Mouse (Mus musculus) bone marrow macrophage, adult 2 months (primary cell): ENCODE results near the gene Resf1. TPM values are rescaled to one million over a fixed set of nuclear protein-coding genes. Genes with fewer than 3 reads are reported as not detected.
"Not testable (repeated sequence)": the region's sequence is repeated elsewhere in the genome, so short reads cannot be mapped to it uniquely, and the experiment has no call there.

Source experiments
- H3K27ac ChIP-seq: 2 replicates; pipeline ENCODE4 v1.5.1; 2012; ENCODE audit warnings: low read depth, low read length; ENCODE audit not compliant: insufficient read depth
- H3K4me1 ChIP-seq: 2 replicates; pipeline ENCODE4 v1.6.1; 2012; ENCODE audit warnings: low read length; ENCODE audit not compliant: control insufficient read depth, insufficient read depth
- H3K4me3 ChIP-seq: 2 replicates; pipeline ENCODE4 v1.5.1; 2012; ENCODE audit warnings: mild to moderate bottlenecking, low read length, moderate library complexity; ENCODE audit not compliant: insufficient read depth
- CTCF ChIP-seq: IDR thresholded peaks from 2 replicates; pipeline ENCODE4 v1.5.1; 2012; ENCODE audit warnings: low read depth, mild to moderate bottlenecking, low read length, moderate library complexity
- POLR2A ChIP-seq: IDR thresholded peaks from 2 replicates; pipeline ENCODE4 v1.6.1; 2012; ENCODE audit warnings: mild to moderate bottlenecking, low read depth, low read length, borderline replicate concordance
- polyA plus RNA-seq: library from polyadenylated mRNA; stranded (reverse); fragments of >200 nt; gene quantifications from 2 replicates; pipeline ENCODE4 v1.2.4, GENCODE M21; 2012; ENCODE audit not compliant: missing spikeins, insufficient read depth, insufficient read length

Gene Resf1
- 46.4 and 50.0 TPM in 2 replicates for polyA plus RNA-seq

- no peak for TF ChIP-seq POLR2A
- Histone ChIP-seq H3K4me1 (peaks cover 11% of the 10 kb centered on the region), H3K27ac (peak within 1 kb of the TSS; percentile 98), H3K4me3 (peak within 1 kb of the TSS; percentile 78)
These were observed at the start of gene Resf1 for GRCm38 (mm10) chr6:149308956-149309932. TSS of gene Resf1 (plus strand) at chr6:149309414.

- TF ChIP-seq POLR2A (no peak), CTCF (no peak)
- H3K4me3 ChIP-seq = no peak overlapping the region
- H3K4me1 ChIP-seq = peaks cover 6% of the 10 kb centered on the region; the same call in 1 of the 2 replicates
- H3K27ac ChIP-seq = peak overlapping the region; percentile 62
These were observed 48.4 kb upstream of the Resf1 start for GRCm38 (mm10) chr6:149260801-149261239.

GRCm38 (mm10) chr6:149267951-149268350 is 41.3 kb upstream of the Resf1 start:
- no peak for TF ChIP-seq CTCF
- TF ChIP-seq POLR2A = no peak
- H3K27ac ChIP-seq = no peak overlapping the region
- H3K4me3 ChIP-seq = no peak overlapping the region
- H3K4me1 ChIP-seq = no peaks in the 10 kb centered on the region

GRCm38 (mm10) chr6:149278248-149278731 is 30.9 kb upstream of the Resf1 start:
- no peak for TF ChIP-seq CTCF
- no peak overlapping the region for H3K4me3 ChIP-seq
- H3K27ac ChIP-seq = no peak overlapping the region
- no peaks in the 10 kb centered on the region for H3K4me1 ChIP-seq

- Histone ChIP-seq H3K4me3 (no peak overlapping the region), H3K27ac (no peak overlapping the region), H3K4me1 (no peaks in the 10 kb centered on the region)
- TF ChIP-seq POLR2A = no peak
- TF ChIP-seq CTCF = no peak
These were observed 30.3 kb upstream of the Resf1 start for GRCm38 (mm10) chr6:149278866-149279265.

GRCm38 (mm10) chr6:149280511-149280910 is 28.7 kb upstream of the Resf1 start:
- H3K4me3 ChIP-seq = no peak overlapping the region
- no peak for TF ChIP-seq CTCF
- TF ChIP-seq POLR2A = no peak

GRCm38 (mm10) chr6:149288190-149288589 is 21.0 kb upstream of the Resf1 start:
- not testable (repeated sequence) for H3K4me1 ChIP-seq, H3K27ac ChIP-seq, H3K4me3 ChIP-seq

More at GRCm38 (mm10) chr6:149280511-149280910, 28.7 kb upstream of the Resf1 start:
- no peaks in the 10 kb centered on the region for H3K4me1 ChIP-seq
- H3K27ac ChIP-seq = no peak overlapping the region

- H3K4me1 ChIP-seq, H3K27ac ChIP-seq, H3K4me3 ChIP-seq: not testable (repeated sequence)
These were observed 6.0 kb upstream of the Resf1 start for GRCm38 (mm10) chr6:149303231-149303630.

- Histone ChIP-seq H3K4me3 (no peak overlapping the region), H3K4me1 (peaks cover 8% of the 10 kb centered on the region), H3K27ac (peak overlapping the region; percentile 15; the same call in 1 of the 2 replicates)
- TF ChIP-seq POLR2A (no peak), CTCF (no peak)
These were observed 2.1 kb upstream of the Resf1 start for GRCm38 (mm10) chr6:149307092-149307491.

- H3K4me3 ChIP-seq = no peak overlapping the region
- H3K4me1 ChIP-seq = peaks cover 9% of the 10 kb centered on the region
- H3K27ac ChIP-seq = no peak overlapping the region
- TF ChIP-seq CTCF = no peak
- no peak for TF ChIP-seq POLR2A
These were observed 1.4 kb upstream of the Resf1 start for GRCm38 (mm10) chr6:149307801-149308200.
